Mouse (Mus musculus) 3134 (cell line): ENCODE measurements around the gene Lix1l.

Experiments used
- DNase-seq: peaks from one replicate; pipeline ENCODE4 v3.0.0-alpha.2; 2011; ENCODE audit warnings: low spot score; ENCODE audit not compliant: insufficient read length; ENCODE audit errors: extremely low read depth

The Lix1l gene

DNA sequence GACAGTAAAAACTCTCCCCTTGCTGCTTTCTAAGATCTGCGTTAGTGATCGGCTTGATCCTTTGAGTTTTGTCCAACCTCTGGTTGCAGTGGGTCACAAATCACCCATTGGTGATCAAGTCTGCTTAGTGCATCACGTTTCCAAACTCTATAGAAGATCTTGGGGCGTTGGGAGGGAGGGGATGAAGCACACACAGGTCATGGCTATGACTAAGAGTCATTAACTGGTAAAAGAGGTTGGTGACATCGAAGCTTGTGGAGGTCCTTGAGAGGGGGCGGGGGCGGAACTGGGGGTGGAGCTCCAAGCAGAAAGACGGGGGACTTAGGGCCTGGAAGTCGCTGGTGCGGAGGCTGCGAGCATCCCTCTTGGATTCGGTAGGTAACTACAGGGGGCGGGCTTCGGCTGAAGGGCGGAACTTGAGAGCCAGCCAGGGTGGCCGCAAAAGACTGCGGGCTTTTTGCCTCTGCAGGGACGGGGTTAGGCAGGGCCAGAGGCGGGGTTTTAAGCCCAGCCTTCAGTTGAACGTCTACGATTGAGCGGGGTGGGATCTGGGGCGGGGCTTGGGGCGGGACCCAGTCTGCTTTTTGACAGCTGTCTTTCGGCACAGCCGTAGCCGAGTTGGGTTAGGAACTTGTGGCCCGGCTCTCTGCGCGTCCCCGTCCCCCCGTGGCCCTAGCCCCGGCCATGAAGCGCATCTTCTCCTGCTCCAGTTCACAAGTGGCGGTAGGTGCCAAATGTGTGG lies 68.9 kb downstream of the Lix1l start, which contains the start of gene Ankrd35:
Gene Ankrd35, plus strand, starts transcription at position 405 of the 742 bp plus-strand sequence.
- DNase-seq = peak; percentile 82

DNA sequence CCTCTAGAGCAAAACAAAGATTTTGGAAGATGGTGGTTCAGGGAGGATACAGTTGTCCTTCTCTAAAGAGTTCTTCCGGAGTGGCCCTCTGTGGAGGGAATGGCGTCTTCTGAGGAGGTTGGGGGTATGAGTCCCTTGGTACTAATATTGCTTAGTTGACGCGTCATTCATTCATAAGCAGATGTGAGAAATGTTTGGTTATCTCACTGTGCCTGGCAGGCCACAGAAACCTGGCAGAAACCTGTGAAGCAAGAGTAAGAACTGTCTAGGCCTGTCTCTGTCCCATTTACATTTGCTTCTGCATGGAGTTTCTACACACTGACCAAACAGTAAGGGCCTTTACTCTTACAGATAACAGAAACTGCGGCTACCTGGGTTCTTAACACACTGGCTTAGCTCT lies 70.6 kb downstream of the Lix1l start:
- no peak for DNase-seq

DNA sequence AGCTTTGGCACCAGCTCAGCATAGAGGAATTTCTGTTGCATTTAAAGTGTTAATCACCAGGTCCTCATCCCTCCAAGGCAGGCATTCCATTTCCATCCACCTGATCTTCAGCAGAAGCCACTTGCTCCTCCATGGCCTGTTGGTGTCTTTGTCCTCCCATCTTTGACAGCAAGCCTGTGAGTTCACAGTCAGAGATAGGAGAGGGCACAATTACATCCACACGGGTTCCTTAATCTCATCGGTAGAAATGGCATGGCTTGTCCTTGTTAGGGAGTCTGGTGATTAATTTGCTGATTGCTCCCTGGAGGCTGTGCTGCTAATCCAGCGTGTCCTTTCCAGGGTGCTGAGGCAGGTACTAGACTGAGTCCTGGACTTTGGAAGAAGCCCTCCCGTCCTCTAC lies 72.6 kb downstream of the Lix1l start:
- no peak for DNase-seq

DNA sequence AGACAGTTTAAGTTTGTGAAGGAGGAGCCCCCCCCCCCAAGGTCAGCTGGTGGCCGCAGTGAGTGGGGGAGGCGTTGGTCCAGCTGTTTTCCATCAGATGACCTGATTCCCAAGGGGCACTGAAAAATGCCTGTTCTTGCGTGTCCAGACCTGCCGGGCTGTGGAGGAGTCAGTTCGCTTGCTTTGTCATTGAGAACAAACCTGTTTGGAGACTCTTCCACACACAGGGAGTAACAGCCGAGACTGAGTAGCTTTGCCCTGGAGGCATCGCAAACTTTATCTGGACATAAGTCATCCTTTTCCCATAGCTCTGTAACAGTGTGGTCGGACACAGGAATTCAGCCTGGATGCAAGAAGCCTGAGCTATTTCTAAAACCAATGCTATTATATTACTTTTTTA lies 73.5 kb downstream of the Lix1l start:
- no peak for DNase-seq

DNA sequence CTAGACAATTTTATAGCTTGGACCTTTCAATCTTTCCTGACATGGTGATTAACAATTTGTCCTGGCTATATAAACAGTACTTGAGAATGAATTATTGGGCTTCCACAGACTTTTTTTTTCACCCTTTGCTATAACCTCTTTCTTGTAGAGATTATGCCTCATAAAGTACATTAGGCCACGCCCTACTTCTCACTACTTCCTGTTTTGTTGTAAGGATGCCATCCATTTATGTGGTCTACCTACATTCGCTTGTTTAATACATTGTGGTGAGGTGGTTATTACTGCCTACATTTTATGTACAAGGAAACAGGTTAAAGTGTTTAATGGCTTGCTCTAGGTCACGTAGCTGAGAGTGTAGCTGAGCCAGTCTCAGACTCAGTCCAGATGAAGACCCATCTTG lies 74.2 kb downstream of the Lix1l start:
- DNase-seq = no peak

DNA sequence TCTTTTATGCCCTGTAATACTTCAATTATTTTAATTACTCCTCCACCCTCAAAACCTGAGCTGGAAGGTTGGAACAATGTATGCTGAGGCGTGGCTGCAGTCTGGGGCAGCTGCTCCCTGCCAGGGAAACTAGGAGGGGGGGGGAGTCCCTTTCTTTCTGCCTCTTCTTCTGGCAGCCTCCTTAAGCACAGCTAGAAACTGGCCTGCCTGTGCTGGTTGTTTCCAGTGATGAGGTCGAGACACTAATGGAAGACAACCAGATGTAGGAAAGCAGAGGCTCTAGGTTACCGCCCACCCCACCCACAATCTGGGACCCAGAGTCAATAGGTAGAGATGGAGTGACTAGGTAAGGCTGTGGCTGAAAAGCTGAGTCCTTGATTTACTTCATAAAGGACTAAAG lies 74.7 kb downstream of the Lix1l start:
- no peak for DNase-seq
